Mouse (Mus musculus) adipocyte (in vitro differentiated cells): ENCODE data around the gene Sema3a.
"Not testable (repeated sequence)": the region's sequence is repeated elsewhere in the genome, so short reads cannot be mapped to it uniquely, and the experiment has no call there.

Source experiments
- DNase-seq: peaks from one replicate; pipeline ENCODE4 v3.0.0-alpha.2; 2016; ENCODE audit warnings: low spot score

The Sema3a gene

GRCm38 (mm10) chr5:13428702-13429101, 303.5 kb downstream of the Sema3a start:
- DNase-seq: peak; percentile 79

GRCm38 (mm10) chr5:13431827-13432226, 306.6 kb downstream of the Sema3a start:
- no peak for DNase-seq

DNA sequence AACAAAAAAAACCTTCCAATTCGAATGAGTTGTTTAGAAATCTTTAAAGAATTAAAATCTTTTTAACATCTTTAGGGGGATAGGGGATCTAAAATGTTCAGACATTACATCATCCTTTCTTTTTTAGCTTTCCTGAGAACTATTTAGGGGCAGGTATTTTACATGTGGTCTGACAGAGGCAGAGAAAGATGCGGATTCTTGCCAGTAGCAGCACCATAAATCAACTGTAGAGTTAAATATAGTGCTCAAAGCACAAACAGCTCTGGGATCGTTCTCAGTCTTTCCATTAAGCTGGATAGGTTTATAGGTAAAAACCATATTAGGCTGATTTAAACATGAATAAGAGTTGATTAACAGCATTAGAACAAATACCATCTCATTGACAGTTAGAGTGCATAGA, 307.4 kb downstream of the Sema3a start:
- DNase-seq: no peak

GRCm38 (mm10) chr5:13433303-13433702, 308.1 kb downstream of the Sema3a start:
- peak; percentile 46 for DNase-seq

DNA sequence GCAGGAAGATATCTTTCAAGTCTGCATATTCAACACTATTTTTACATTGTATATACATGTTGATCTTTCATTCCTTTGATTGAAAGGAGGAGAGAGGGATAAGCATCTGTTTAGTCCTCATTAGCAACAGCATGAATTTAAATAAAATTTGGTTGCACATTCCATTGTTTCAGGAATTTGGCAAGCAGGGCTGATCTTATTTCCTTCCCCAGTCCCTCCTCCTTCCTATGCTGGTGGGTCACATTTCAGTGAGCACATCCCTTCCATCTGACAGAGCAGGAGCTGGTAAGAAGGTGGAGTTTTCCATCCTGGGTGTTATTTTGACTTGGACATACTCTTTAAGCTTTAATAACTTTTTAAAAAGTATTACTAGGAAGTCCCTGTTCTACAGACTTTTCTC, 315.9 kb downstream of the Sema3a start:
- no peak for DNase-seq

- DNase-seq: no peak
Measured at GRCm38 (mm10) chr5:13460182-13461001, 335.2 kb downstream of the Sema3a start.

DNA sequence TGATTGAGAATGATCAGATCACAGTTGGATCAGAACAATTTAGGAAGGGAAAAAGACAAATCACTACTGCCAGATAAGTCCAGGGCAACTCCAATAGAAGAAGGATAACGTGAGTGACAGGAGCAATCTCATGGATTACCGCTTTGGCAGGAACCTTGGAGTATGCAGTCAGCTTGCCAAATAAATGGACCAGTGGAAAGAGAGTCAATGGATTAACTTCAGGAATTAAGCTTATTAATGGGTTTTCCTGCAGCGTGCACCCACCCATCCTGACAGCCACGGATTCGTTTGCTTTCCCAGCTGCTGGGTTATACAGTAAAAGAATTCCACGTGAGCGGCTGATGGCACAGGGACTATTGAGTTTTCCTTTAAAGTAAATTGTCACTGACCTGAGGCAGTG, 343.6 kb downstream of the Sema3a start:
- DNase-seq: no peak

- no peak for DNase-seq
Measured at GRCm38 (mm10) chr5:13469401-13469800, 344.2 kb downstream of the Sema3a start.

- peak; percentile 48 for DNase-seq
Measured at GRCm38 (mm10) chr5:13470057-13470905, 345.1 kb downstream of the Sema3a start.

DNA sequence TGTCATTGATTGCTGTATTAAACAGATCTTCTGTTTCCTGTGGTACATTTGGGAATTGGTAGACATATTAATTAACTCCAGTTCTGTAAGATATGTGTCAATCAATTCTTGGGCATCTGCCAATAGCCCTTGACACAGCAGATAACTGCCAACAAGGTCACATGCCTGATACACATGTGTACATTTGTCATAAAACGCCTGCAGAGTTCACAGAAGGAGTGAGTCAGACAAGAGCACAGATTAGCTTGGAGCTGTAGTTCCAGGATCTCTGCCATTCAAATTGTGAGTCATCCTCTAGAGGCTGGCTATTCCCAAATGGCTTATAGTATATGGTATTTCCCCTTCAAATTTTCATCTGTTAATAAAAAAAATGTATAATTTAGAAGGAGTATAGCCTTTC, 352.4 kb downstream of the Sema3a start:
- peak; percentile 67 for DNase-seq

DNA sequence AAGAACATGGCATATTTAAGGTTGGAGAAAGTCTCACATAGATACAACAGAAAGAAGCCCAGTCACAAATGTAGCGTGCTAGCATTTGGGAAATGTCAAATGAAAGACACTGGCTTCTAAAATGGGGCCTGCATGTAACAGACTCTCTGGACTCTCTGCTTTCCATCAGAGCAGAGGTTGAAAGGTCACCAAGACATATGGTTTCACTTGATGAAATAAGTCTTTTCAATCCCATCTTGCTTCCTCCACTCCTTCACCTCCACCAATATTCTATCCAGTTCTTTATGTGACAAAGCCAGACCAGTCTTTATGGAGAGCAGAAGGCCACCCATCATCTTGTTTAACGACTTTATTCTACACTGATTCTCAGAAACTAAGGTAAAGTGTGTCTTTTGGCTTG, 363.5 kb downstream of the Sema3a start:
- DNase-seq: no peak

- not testable (repeated sequence) for DNase-seq
Measured at GRCm38 (mm10) chr5:13495967-13496366, 370.8 kb downstream of the Sema3a start.

DNA sequence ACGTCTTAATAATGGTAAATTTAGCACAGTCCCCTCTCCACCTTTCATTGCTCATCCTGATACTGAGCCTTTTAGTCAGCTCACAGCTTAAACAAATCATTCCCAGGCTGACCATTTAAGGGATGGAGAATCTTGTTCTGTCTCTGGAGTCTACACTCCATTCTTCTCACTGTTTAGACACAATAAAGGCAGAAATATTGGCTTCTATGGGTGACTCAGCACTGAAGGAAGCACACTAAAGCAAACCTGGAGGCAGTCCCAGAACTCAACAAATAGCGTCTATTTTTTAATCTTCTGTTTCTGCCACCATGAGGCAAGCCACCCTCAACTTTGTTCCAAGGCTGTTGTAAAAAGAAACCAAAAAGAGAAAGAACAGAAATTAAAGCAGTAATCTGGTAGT, 374.6 kb downstream of the Sema3a start:
- peak; percentile 89 for DNase-seq

GRCm38 (mm10) chr5:13505839-13506499, 380.8 kb downstream of the Sema3a start:
- DNase-seq: no peak

GRCm38 (mm10) chr5:13509163-13509562, 383.9 kb downstream of the Sema3a start:
- peak; percentile 20 for DNase-seq

DNA sequence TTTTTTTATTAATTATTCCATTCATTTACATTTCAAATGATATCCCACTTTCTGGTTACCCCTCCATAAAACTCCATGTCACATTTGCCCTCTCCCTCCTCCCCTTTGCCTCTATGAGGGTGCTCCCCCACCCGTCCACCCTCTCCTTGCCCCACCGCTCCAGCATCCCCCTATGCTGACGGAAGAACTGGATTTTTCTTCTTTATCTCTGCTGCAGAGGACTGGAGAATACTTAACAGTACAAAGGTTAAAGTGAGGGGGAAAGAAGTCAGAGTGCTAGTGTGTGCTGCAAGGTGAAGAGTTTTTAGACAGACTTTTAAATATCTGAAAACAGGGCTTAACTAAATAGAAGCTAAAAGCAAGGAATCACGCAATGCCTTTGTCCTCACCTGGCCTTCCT, 391.8 kb downstream of the Sema3a start:
- no peak for DNase-seq

DNA sequence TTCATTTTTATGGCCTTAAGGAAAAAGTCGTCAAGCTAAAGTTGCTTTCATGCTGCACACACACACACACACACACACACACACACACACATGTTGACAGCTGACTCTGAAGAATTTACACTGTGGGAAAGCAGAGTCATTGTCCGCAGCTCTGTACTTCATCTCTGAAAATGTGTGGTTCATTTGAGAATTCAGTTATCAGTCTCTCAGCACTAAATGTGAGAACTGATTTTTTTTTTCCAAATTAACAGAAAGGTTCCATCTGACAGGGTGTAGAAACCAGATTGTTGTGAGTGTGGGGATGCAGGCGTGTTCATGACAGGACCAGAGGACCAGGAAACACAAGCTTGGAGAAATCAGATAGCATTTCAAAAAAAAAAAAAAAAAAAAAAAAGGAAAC, 400.4 kb downstream of the Sema3a start:
- DNase-seq: no peak

DNA sequence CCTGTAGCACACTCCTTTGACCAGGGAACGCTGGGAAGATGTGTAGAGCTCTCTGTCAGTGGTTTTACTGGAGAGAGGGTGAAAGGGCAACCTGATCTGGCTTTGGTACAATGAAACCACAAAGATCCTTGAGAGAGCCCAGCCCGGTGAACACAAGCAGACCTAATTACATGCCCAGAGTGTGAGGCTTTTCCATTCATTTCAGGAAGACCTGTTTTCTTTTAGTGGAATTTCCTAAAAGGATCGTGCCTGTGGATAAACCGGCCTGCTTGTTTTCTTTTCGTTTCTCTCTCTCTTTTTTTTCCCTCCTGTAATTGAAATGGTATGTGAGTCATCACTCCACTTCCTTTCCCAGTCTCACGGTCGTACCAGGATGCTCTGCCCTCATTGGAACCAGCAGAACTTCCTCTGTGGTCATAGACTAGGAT, 401.8 kb downstream of the Sema3a start:
- peak; percentile 66 for DNase-seq

DNA sequence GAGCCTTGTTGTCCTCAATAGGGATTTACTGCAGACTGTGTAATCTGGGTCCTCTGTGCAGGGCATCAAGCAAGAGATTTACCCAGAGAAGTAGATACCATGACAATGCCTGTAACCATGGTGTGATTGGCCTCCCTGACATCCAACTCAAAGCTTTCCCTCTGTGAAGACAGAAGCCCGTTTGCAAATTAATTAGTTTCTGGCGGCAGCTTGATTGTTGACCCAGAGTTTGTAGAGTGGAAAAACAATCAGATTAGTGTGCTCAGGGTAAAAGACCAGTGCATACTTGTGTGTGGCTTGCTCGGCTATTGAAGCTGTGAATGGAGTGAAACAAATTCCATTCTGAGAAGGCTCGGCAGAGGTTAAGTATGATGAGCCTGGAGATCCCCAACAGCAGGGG, 404.0 kb downstream of the Sema3a start:
- no peak for DNase-seq

- DNase-seq: peak; percentile 85
Measured at GRCm38 (mm10) chr5:13547472-13548209, 422.4 kb downstream of the Sema3a start.

GRCm38 (mm10) chr5:13548210-13548554, 423.0 kb downstream of the Sema3a start:
- DNase-seq: peak; percentile 28

GRCm38 (mm10) chr5:13549080-13549479, 423.9 kb downstream of the Sema3a start:
- DNase-seq: no peak
